Mouse (Mus musculus): ENCODE data around the gene Grem2. TPM values are rescaled to one million over a fixed set of nuclear protein-coding genes. Genes with fewer than 3 reads are reported as not detected.

Grem2 gene
- total RNA-seq, 2 experiments from 2014 or later: 33.6 to 46.4 TPM

- no peak for DNase-seq
These were observed 133.0 kb downstream of the Grem2 start for GRCm38 (mm10) chr1:174788617-174789016.
